ENCODE assay signal across 10 mouse cellular contexts in genomic region chr13:34827988-34828882, GRCm38 (mm10). TPM values are rescaled to one million over a fixed set of nuclear protein-coding genes. Genes with fewer than 3 reads are reported as not detected.
DNase-seq lines count a peak whose midpoint lies in the region; ATAC-seq and TF ChIP-seq lines count a peak whose summit lies in the region.
"Had no signal": no experiment of that assay in that cellular context is flagged by ENCODE, and none has a peak within 500 bp of the region (broad histone marks: within the 10 kb centered on the region; RNA-seq: fewer than 3 reads in every experiment).

No protein-coding gene starts in this region.

- no peak for TF ChIP-seq CTCF in G1E (IDR thresholded peaks at IDR 0.05; ENCODE audit: low read depth, low read length)
- no peak for TF ChIP-seq CTCF in liver, embryonic 14.5 days (IDR thresholded peaks at IDR 0.05; ENCODE audit: low read depth)

- no peaks in the 10 kb centered on the region for H3K27me3 ChIP-seq in G1E (ENCODE audit: insufficient read depth, low read length)
- H3K27me3 ChIP-seq in forebrain, embryonic 11.5 days (ENCODE audit: control insufficient read depth, insufficient read depth, low read length), result no peaks in the 10 kb centered on the region
- H3K27me3 ChIP-seq in liver, embryonic 14.5 days (ENCODE audit: control insufficient read depth, insufficient read depth, low read length), result no peaks in the 10 kb centered on the region
- H3K27me3 ChIP-seq: limb, embryonic 12.5 days had no signal

- ATAC-seq in G1E (ENCODE audit: extremely low read depth, insufficient number of reproducible peaks, low FRiP score, poor library complexity, severe bottlenecking), result peak; percentile 84
- ATAC-seq in forebrain, embryonic 11.5 days (replicated peaks; ENCODE audit: low FRiP score), result no peak
- peak; percentile 90 for ATAC-seq in liver, embryonic 14.5 days (ENCODE audit: insufficient read depth)

- DNase-seq in embryo, embryonic 10 days (ENCODE audit: low spot score), result peak; percentile 5
- DNase-seq in embryo, embryonic 10.5 days (ENCODE audit: low spot score), result no peak
- DNase-seq in G1E (ENCODE audit: low spot score), result peak; percentile 48
- DNase-seq in forebrain, embryonic 11.5 days (ENCODE audit: low spot score), result no peak
- peak; percentile 62 to 77 (median 67) for DNase-seq in liver, embryonic 14.5 days (ENCODE audit: low read depth in 3 of 3, low spot score in 3 of 3)
- no peak for DNase-seq in left cerebral cortex, postnatal 4 days
- no peak for DNase-seq in kidney, postnatal 4 days
- DNase-seq in left cerebral cortex, postnatal 14 days (ENCODE audit: low spot score in 2 of 2), result no peak

- no peak overlapping the region for H3K4me2 ChIP-seq in forebrain, embryonic 11.5 days (ENCODE audit: low read depth, low read length, severe bottlenecking)
- H3K4me2 ChIP-seq in liver, embryonic 14.5 days (ENCODE audit: low read depth), result peak overlapping the region; percentile 0
- H3K4me2 ChIP-seq: limb, embryonic 12.5 days had no signal

- TF ChIP-seq EP300 in liver, embryonic 14.5 days (IDR thresholded peaks at IDR 0.05; ENCODE audit: low read depth), result peak; percentile 91

- 66% methylated on average over 10 of the region's 10 CpGs for WGBS in forebrain, embryonic 11.5 days
- 29% methylated on average over 10 of the region's 10 CpGs for WGBS in liver, embryonic 14.5 days (ENCODE audit: insufficient replicate concordance)

- no peaks in the 10 kb centered on the region for H3K36me3 ChIP-seq in G1E (replicated peaks)
- H3K36me3 ChIP-seq in forebrain, embryonic 11.5 days (ENCODE audit: control insufficient read depth, insufficient read depth, low read length), result no peaks in the 10 kb centered on the region
- H3K36me3 ChIP-seq in liver, embryonic 14.5 days (replicated peaks; ENCODE audit: control insufficient read depth, insufficient read depth, low read depth), result no peaks in the 10 kb centered on the region
- H3K36me3 ChIP-seq: limb, embryonic 12.5 days had no signal

- peaks cover 8% of the 10 kb centered on the region for H3K9me3 ChIP-seq in G1E (replicated peaks)
- no peaks in the 10 kb centered on the region for H3K9me3 ChIP-seq in forebrain, embryonic 11.5 days (ENCODE audit: control insufficient read depth, low read length)
- H3K9me3 ChIP-seq in liver, embryonic 14.5 days (ENCODE audit: control insufficient read depth, low read length), result no peaks in the 10 kb centered on the region
- H3K9me3 ChIP-seq: limb, embryonic 12.5 days had no signal

- peak overlapping the region; percentile 65 for H3K27ac ChIP-seq in forebrain, embryonic 11.5 days (ENCODE audit: low read depth, low read length)
- H3K27ac ChIP-seq in liver, embryonic 14.5 days, result peak overlapping the region; percentile 83
- H3K27ac ChIP-seq: kidney, postnatal 0 days; limb, embryonic 12.5 days had no signal

- peak overlapping the region; percentile 28; the same call in 1 of the 2 replicates for H3K4me3 ChIP-seq in G1E (ENCODE audit: low read depth, low read length)
- H3K4me3 ChIP-seq in forebrain, embryonic 11.5 days (ENCODE audit: low read depth, low read length), result no peak overlapping the region
- no peak overlapping the region for H3K4me3 ChIP-seq in liver, embryonic 14.5 days (ENCODE audit: insufficient read depth in 1 of 2, low read depth in 2 of 2, low read length in 2 of 2)
- H3K4me3 ChIP-seq: limb, embryonic 12.5 days had no signal

- no peak overlapping the region for H3K9ac ChIP-seq in forebrain, embryonic 11.5 days (ENCODE audit: low read length)
- H3K9ac ChIP-seq in liver, embryonic 14.5 days (replicated peaks), result no peak overlapping the region
- H3K9ac ChIP-seq: limb, embryonic 12.5 days had no signal

- intact Hi-C loops in left cerebral cortex, postnatal 4 days (cut with DNase I), result no loop called here
- intact Hi-C loops in left cerebral cortex, postnatal 14 days (cut with DNase I), result no loop called here

- H3K4me1 ChIP-seq in G1E (ENCODE audit: insufficient read depth, low read depth, low read length), result peaks cover 62% of the 10 kb centered on the region
- H3K4me1 ChIP-seq in forebrain, embryonic 11.5 days (replicated peaks; ENCODE audit: control insufficient read depth, insufficient read depth, low read length), result peaks cover 2% of the 10 kb centered on the region; the same call in 1 of the 2 replicates
- H3K4me1 ChIP-seq in liver, embryonic 14.5 days (replicated peaks; ENCODE audit: control insufficient read depth in 2 of 2, insufficient read depth in 2 of 2, low read length in 1 of 2), result peaks cover 23 to 56% of the 10 kb centered on the region in 2 experiments

RNA-seq across cellular contexts. Expression of gene Prpf4b, which starts 46.9 kb away (rescaled TPM):
- total RNA-seq in G1E (2014; fragmentation: Nextera tagmentation), result 133 and 144 TPM in 2 replicates
- total RNA-seq in G1E (2017), result 108 and 136 TPM in 2 replicates
- polyA plus RNA-seq in G1E (2012), result 23.7 and 36.0 TPM in 2 replicates
- polyA plus RNA-seq in forebrain, embryonic 11.5 days (2014; fragmentation: Nextera tagmentation; extraction: Ambion mirVana), result 98.7 and 107 TPM in 2 replicates
- 33.7 and 52.4 TPM in 2 replicates for polyA plus RNA-seq in liver, embryonic 14.5 days (2012; rRNA removed)
- 37.2 and 43.7 TPM in 2 replicates for polyA plus RNA-seq in liver, embryonic 14.5 days (2014; fragmentation: Nextera tagmentation; extraction: Ambion mirVana)
- 100 to 1,000 TPM in 1 of 2 experiments, 10 to 100 TPM in 1; 92.7 to 100 TPM for total RNA-seq in left cerebral cortex, postnatal 4 days (2021)
- total RNA-seq in left cerebral cortex, postnatal 14 days (2021), result 10 to 100 TPM; 80.8 to 87.3 TPM

Comparison
In these comparisons a context has a peak if more than half of its experiments do, and no peak if none do; other contexts are left out.
1. DNase-seq: peak in embryo, embryonic 10 days (single experiment), G1E (single experiment) and liver, embryonic 14.5 days (3 of 3); none in embryo, embryonic 10.5 days (single experiment), forebrain, embryonic 11.5 days (single experiment), left cerebral cortex, postnatal 4 days (single experiment), kidney, postnatal 4 days (0 of 2) and left cerebral cortex, postnatal 14 days (0 of 2).